Mouse (Mus musculus) heart, embryonic 15.5 days (tissue): ENCODE measurements at regions not wholly inside any gene's neighbourhood (a gene's known extent, or its start where the extent isn't known, plus 50 kb on each side); places are given as distances from the start of the nearest gene placed in this dataset.

ENCODE experiments used
- ATAC-seq: fragments of 200-750 bp; cut with Nextera tagmentation; replicated peaks from 2 replicates; pipeline ENCODE4 v1.8.0; 2017; ENCODE audit warnings: low read depth, moderate TSS enrichment; ENCODE audit not compliant: insufficient number of reproducible peaks, insufficient read depth, low FRiP score
- H3K27ac ChIP-seq: fragments of 300-500 bp; sonication (generic); 2 replicates; pipeline ENCODE4 v1.5.1; 2015; ENCODE audit warnings: mild to moderate bottlenecking, inconsistent platforms
- H3K27me3 ChIP-seq: fragments of 300-500 bp; sonication (generic); 2 replicates; pipeline ENCODE4 v1.6.1; 2015; ENCODE audit warnings: inconsistent platforms
- H3K36me3 ChIP-seq: fragments of 300-500 bp; sonication (generic); 2 replicates; pipeline ENCODE4 v1.6.1; 2015; ENCODE audit warnings: mild to moderate bottlenecking, inconsistent platforms
- H3K4me1 ChIP-seq: fragments of 300-500 bp; sonication (generic); replicated peaks from 2 replicates; pipeline ENCODE4 v1.6.1; 2015; ENCODE audit warnings: inconsistent platforms
- H3K4me2 ChIP-seq: fragments of 300-500 bp; sonication (generic); 2 replicates; pipeline ENCODE4 v1.6.1; 2015; ENCODE audit warnings: inconsistent platforms, mild to moderate bottlenecking, moderate library complexity
- H3K4me3 ChIP-seq: fragments of 300-500 bp; sonication (generic); 2 replicates; pipeline ENCODE4 v1.5.1; 2015; ENCODE audit warnings: mild to moderate bottlenecking, inconsistent platforms
- H3K9ac ChIP-seq: fragments of 300-500 bp; sonication (generic); 2 replicates; pipeline ENCODE4 v1.6.1; 2015; ENCODE audit warnings: mild to moderate bottlenecking, inconsistent platforms
- H3K9me3 ChIP-seq: fragments of 300-500 bp; sonication (generic); replicated peaks from 2 replicates; pipeline ENCODE4 v1.6.1; 2016; ENCODE audit warnings: inconsistent platforms
- WGBS: fragments of 180-500 bp; shearing (Covaris S2); methylation state at CpG from one replicate; pipeline ENCODE4 v1.1.7; 2015; ENCODE audit warnings: mixed read lengths; 5-methylcytosine and 5-hydroxymethylcytosine counted together

DNA sequence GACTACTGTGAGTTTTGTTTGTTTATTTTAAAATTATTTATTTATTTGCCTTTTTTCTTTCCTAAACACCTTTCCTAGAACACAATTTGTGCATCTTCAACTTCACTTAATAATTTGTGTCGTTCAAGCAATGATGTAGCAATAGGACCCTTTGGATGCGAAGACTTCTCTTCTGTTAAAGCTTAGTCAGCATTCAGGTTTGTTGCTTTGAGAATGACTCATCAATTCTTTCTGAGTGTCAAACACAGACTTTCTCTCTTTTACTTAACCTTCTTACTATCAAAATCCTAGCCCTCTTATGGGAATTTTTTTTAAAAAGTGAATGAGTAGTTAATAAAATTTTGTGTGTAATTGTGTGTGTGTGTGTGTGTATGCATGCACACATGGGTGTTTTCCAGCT, 211.3 kb downstream of the Ets1 start:
- 95% methylated on average over 2 of the region's 2 CpGs for WGBS

DNA sequence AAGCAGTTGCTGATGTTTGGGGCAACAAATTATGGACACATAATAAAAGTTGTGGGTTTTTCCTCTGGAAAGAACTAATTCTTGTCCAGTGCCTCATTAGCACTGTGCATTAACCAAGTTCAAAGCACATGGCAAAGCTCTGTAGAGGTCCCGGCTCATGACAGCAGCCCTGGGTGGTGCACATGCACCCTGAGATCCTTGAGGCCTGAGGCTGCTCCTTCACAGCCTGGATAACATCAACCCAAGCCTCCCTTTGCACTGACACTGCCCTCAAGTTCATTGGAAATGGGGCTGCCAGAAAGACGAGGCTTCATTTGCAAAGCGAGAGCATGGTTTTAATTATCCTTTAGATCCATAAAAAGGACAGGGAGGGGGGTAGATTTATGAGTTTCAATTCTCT, 216.3 kb downstream of the Ets1 start:
- no peak overlapping the region for H3K4me3 ChIP-seq
- 64% methylated on average over 3 of the region's 3 CpGs for WGBS
- no peaks in the 10 kb centered on the region for H3K36me3 ChIP-seq
- no peaks in the 10 kb centered on the region for H3K4me1 ChIP-seq
- H3K9me3 ChIP-seq = no peaks in the 10 kb centered on the region
- H3K27me3 ChIP-seq = no peaks in the 10 kb centered on the region
- H3K9ac ChIP-seq = no peak overlapping the region
- ATAC-seq = no peak
- H3K27ac ChIP-seq = no peak overlapping the region
- no peak overlapping the region for H3K4me2 ChIP-seq

More for the DNA sequence above, 211.3 kb downstream of the Ets1 start:
- H3K9ac ChIP-seq = no peak overlapping the region
- H3K4me1 ChIP-seq = no peaks in the 10 kb centered on the region
- no peak overlapping the region for H3K4me3 ChIP-seq
- no peaks in the 10 kb centered on the region for H3K27me3 ChIP-seq
- no peaks in the 10 kb centered on the region for H3K9me3 ChIP-seq
- H3K27ac ChIP-seq = no peak overlapping the region
- H3K4me2 ChIP-seq = no peak overlapping the region
- no peak for ATAC-seq
- no peaks in the 10 kb centered on the region for H3K36me3 ChIP-seq

DNA sequence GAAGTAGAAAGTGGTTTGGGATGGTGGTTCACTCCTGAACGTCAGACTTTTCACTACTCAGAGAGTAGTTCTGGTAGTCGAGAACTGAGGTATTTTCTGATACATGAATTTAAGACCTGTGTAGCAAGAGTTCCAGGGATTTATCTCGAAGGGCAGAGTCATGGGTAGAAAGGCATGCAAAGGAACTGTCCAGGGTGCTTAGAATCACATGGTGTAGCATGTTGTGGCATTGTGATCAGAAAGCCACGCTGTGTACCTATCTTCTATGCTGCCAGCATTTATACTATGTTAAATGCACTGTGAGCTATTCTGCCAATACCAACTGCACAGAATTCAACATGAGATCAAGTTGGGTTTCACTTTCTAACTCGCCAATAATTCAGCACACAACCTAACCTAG, 227.3 kb downstream of the Ets1 start:
- Histone ChIP-seq H3K4me2 (no peak overlapping the region), H3K4me1 (no peaks in the 10 kb centered on the region), H3K9me3 (no peaks in the 10 kb centered on the region), H3K4me3 (no peak overlapping the region), H3K9ac (no peak overlapping the region), H3K27me3 (no peaks in the 10 kb centered on the region), H3K27ac (no peak overlapping the region), H3K36me3 (no peaks in the 10 kb centered on the region)
- no peak for ATAC-seq
- WGBS = 57% methylated on average over 5 of the region's 5 CpGs

DNA sequence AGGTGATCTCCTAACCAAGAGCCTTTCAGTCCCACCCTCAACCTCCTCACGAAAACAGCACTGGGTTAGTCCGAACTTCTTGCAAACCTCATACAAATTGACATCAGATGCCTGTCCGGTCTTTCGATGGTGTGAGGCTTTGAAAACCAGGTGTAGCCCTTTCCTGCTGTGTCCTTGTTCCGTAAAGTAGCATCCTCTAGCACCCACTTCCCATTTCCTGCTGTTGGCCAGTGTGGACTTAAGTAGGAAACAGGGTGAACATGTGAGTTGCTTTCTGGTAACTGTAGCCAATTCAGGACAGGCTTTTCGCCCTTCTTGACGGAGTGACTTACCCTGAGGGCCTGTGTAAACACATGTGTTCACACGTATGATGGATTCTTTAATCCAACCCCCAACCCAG, 232.9 kb downstream of the Ets1 start:
- Histone ChIP-seq H3K4me2 (no peak overlapping the region), H3K9ac (no peak overlapping the region), H3K27ac (no peak overlapping the region), H3K9me3 (no peaks in the 10 kb centered on the region), H3K4me1 (no peaks in the 10 kb centered on the region), H3K36me3 (no peaks in the 10 kb centered on the region), H3K4me3 (no peak overlapping the region), H3K27me3 (no peaks in the 10 kb centered on the region)
- WGBS = 81% methylated on average over 8 of the region's 8 CpGs
- no peak for ATAC-seq

DNA sequence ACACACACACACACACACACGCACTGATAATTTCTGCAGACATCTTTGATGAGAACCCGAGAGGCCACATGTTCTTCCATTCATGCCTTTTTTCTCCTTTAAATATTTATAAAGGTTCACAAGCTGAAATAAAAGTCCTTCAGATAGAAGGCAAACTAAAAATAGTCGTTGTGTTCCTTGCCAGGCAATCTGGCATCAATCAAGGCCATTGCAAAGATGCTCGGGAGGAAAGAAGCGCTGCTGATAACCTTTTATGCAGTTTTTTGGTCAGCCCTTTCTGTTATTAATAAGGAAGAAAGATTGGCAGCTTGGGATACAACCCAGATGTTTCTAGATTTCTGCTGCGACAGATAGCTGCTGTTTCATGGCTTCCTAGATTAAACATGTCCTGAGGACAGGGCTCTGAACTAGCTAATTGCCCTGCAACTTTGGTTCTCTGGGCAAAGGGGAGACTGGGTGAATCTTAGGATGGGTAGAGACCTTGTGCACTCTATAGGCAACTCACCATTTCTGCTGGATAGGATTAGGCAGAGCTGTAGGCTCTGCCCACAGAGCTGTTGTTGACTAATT, 238.4 kb downstream of the Ets1 start:
- H3K36me3 ChIP-seq = no peaks in the 10 kb centered on the region
- no peak overlapping the region for H3K4me3 ChIP-seq
- no peaks in the 10 kb centered on the region for H3K9me3 ChIP-seq
- peaks cover 15% of the 10 kb centered on the region for H3K4me1 ChIP-seq
- no peak overlapping the region for H3K4me2 ChIP-seq
- no peaks in the 10 kb centered on the region for H3K27me3 ChIP-seq
- no peak overlapping the region for H3K9ac ChIP-seq
- 43% methylated on average over 6 of the region's 6 CpGs for WGBS
- no peak for ATAC-seq
- H3K27ac ChIP-seq = no peak overlapping the region

- no peak for ATAC-seq
- WGBS = 73% methylated on average over 7 of the region's 7 CpGs
- Histone ChIP-seq H3K27ac (no peak overlapping the region), H3K4me1 (no peaks in the 10 kb centered on the region), H3K4me2 (no peak overlapping the region), H3K9me3 (no peaks in the 10 kb centered on the region), H3K27me3 (no peaks in the 10 kb centered on the region), H3K36me3 (no peaks in the 10 kb centered on the region), H3K9ac (no peak overlapping the region), H3K4me3 (no peak overlapping the region)
Measured at GRCm38 (mm10) chr9:32882819-32883587, 247.0 kb downstream of the Ets1 start.

DNA sequence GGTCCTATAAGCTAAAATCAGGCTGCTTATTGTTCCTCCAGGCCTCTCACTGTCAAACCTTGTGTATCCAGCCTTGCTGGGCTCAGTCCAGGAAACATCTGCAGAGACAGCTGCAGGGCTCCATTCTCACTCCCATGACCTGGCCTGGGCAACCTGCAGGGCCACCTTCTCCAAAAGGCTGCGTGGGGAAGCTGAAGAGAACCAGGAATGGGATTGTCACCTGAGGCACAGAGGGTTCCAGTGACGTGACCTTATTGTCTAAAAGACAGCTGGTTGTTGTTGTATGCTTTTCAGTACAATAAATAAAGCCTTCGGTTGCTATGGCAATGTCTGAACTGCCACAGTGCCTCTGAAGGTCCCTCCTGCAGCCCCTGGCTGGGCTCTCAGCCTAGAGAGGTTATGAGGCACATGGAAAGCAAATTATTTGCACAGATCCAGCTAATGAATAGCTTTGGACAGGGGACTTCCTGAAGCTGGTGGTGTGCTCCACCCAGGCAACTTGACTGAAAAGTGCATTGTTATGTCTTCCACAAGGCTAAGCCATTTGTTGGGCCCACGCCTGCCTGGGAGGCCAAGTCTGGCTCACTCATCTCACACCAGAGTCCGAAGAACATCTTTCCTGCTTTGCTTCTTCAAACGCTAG, 250.1 kb downstream of the Ets1 start:
- no peak overlapping the region for H3K9ac ChIP-seq
- H3K27ac ChIP-seq = no peak overlapping the region
- no peaks in the 10 kb centered on the region for H3K9me3 ChIP-seq
- no peak overlapping the region for H3K4me2 ChIP-seq
- ATAC-seq = no peak
- H3K36me3 ChIP-seq = no peaks in the 10 kb centered on the region
- no peak overlapping the region for H3K4me3 ChIP-seq
- no peaks in the 10 kb centered on the region for H3K27me3 ChIP-seq
- 76% methylated on average over 6 of the region's 6 CpGs for WGBS
- no peaks in the 10 kb centered on the region for H3K4me1 ChIP-seq

DNA sequence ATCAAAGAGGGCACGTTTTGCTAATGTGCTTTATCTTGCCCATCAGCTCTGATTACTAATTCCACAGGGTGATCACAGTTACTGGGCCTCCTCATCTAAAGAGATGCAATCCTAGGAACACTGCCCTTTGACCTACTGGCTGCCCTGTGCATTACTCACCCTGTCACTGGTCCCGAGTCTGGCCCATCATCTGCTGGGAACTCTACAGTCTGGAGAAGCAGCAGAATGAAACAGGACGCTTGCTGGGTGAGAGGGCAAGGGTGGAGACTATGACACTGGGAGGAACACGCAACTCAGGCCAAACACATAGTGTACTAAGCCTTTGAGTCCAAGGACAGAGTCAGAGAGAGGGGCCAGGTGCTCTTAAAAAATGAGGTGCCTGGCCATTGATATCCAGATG, 263.8 kb downstream of the Ets1 start:
- Histone ChIP-seq H3K4me2 (no peak overlapping the region), H3K4me3 (no peak overlapping the region), H3K27me3 (no peaks in the 10 kb centered on the region), H3K36me3 (no peaks in the 10 kb centered on the region), H3K9ac (no peak overlapping the region), H3K9me3 (no peaks in the 10 kb centered on the region), H3K27ac (0 out of 2 replicates have a peak overlapping the region, but pooled peaks have one; percentile 49), H3K4me1 (no peaks in the 10 kb centered on the region)
- WGBS = 40% methylated on average over 4 of the region's 4 CpGs
- no peak for ATAC-seq

GRCm38 (mm10) chr9:32901287-32901686, 265.3 kb downstream of the Ets1 start:
- Histone ChIP-seq H3K4me2 (no peak overlapping the region), H3K4me3 (no peak overlapping the region), H3K36me3 (no peaks in the 10 kb centered on the region), H3K9me3 (no peaks in the 10 kb centered on the region), H3K27me3 (no peaks in the 10 kb centered on the region), H3K9ac (no peak overlapping the region), H3K4me1 (peaks cover 4% of the 10 kb centered on the region), H3K27ac (peak overlapping the region; percentile 35; the same call in 1 of the 2 replicates)
- ATAC-seq = peak; percentile 64
- WGBS = 57% methylated on average over 4 of the region's 4 CpGs

GRCm38 (mm10) chr9:32906233-32906872, 270.3 kb downstream of the Ets1 start:
- H3K4me1 ChIP-seq = peaks cover 7% of the 10 kb centered on the region
- H3K9me3 ChIP-seq = no peaks in the 10 kb centered on the region
- H3K36me3 ChIP-seq = no peaks in the 10 kb centered on the region
- H3K4me2 ChIP-seq = peak overlapping the region; percentile 16; the same call in 1 of the 2 replicates
- no peaks in the 10 kb centered on the region for H3K27me3 ChIP-seq
- peak; percentile 60 for ATAC-seq
- peak overlapping the region; percentile 10 for H3K27ac ChIP-seq
- H3K4me3 ChIP-seq = no peak overlapping the region
- H3K9ac ChIP-seq = no peak overlapping the region
- WGBS = 26% methylated on average over 8 of the region's 8 CpGs

DNA sequence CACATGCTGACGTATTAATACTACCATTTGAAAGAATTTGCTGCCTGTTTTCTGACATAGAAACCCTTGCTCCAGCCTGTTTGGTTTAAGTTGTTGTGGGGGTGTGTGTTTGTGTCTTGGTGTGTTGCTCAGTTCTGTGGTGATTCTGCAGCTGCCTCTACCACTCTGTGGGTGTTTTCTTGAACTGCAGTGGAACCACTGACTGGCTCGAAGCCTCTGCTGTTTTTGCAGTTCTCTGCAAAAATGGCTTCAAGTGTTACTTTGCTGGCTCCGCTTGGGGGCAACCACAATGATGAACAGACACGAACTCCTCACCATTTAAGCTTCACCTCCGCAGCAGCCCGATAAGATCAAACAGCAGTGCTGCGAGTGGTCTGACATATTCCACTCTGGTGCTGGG, 274.6 kb downstream of the Ets1 start:
- Histone ChIP-seq H3K4me2 (no peak overlapping the region), H3K36me3 (no peaks in the 10 kb centered on the region), H3K27ac (no peak overlapping the region), H3K27me3 (no peaks in the 10 kb centered on the region), H3K4me3 (no peak overlapping the region), H3K4me1 (peaks cover 7% of the 10 kb centered on the region), H3K9me3 (no peaks in the 10 kb centered on the region), H3K9ac (no peak overlapping the region)
- 47% methylated on average over 7 of the region's 7 CpGs for WGBS
- ATAC-seq = no peak
